Mouse (Mus musculus): ENCODE data around the gene Wdr1. TPM values are rescaled to one million over a fixed set of nuclear protein-coding genes. Genes with fewer than 3 reads are reported as not detected.

Gene Wdr1
- polyA plus RNA-seq, 1 experiment from 2014 or later = 194 TPM

Other genes with a start within 250 kb of the Wdr1 start
- gene Drd5, start 243.9 kb downstream of the Wdr1 start, polyA plus RNA-seq (2014; fragmentation: Nextera tagmentation; extraction: Ambion mirVana) = 0.21 and 0.57 TPM in 2 replicates
- 0.28 and 0.40 TPM in 2 replicates for gene Slc2a9, start 60.1 kb downstream of the Wdr1 start, polyA plus RNA-seq (2014; fragmentation: Nextera tagmentation; extraction: Ambion mirVana)
- gene Zfp518b, start 121.6 kb upstream of the Wdr1 start, polyA plus RNA-seq (2014; fragmentation: Nextera tagmentation; extraction: Ambion mirVana) = 40.3 and 46.0 TPM in 2 replicates

Data from midbrain, embryonic 14.5 days (tissue).